Mouse (Mus musculus) spleen, adult 18-20 months (tissue): ENCODE data around the gene 2610528J11Rik.

ENCODE experiments used
- DNase-seq, 2 experiments: peaks; one replicate each; pipeline ENCODE4 v3.0.0; 2022; ENCODE audit warnings: mixed read lengths in 2 of 2

Gene 2610528J11Rik

DNA sequence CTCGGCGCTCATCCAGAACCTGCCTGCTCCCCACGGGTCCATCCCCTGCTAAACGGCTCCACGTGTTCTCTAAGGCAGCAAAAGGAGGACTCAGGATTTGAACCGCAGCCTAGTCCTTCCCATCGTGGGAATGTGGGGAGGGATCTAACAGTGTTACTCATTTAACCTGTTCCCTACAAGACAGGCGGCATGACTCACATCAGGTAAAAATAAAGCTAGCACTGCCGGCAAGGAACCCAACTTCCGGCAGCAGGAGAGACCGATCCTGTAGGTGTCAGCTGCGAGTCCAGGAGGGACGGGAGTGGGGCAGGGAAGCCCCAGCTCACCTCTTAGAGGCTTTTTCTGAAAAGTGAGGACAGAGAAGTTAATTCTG, 16.3 kb downstream of the 2610528J11Rik start:
- DNase-seq, result no peak

DNA sequence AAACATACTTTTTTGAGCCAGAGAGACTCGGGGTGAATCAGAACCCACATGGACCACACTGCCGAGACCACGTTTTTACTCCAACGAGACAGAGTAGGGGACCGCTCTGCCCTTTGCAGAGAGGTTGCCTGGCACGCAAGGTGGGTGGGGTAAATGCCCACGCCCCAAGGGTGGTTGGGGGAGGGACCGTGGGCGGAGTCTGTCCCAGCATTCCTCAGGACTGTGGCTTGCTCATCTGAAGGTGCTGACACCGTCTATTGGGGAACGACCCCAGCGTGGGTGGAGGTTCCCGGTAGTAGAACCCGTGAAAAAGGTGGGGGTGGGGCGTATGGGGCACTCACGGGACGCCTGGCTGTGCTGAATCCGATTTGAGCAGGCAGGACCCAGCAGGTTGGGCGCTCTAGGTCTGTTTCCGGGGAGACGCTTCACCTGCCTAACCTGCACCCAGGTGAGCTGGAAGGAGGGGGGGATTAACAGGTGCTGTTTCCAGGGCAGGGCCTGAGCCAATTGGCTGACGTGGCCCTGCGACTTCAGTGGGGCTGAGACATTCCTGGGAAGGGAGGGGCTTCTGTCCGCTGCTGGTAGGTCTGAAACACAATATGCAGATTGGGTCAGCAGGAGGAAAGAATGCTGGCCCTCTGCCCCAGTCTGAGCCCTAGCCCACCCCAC, 16.9 kb downstream of the 2610528J11Rik start, which contains the start of gene Tmem125:
Gene Tmem125, minus strand, starts transcription at position 453 of the 669 bp plus-strand sequence.
- peak in 1 of 2 experiments; percentile 21 for DNase-seq

- DNase-seq, result no peak
These were observed 17.8 kb downstream of the 2610528J11Rik start for GRCm38 (mm10) chr4:118544441-118545127.

DNA sequence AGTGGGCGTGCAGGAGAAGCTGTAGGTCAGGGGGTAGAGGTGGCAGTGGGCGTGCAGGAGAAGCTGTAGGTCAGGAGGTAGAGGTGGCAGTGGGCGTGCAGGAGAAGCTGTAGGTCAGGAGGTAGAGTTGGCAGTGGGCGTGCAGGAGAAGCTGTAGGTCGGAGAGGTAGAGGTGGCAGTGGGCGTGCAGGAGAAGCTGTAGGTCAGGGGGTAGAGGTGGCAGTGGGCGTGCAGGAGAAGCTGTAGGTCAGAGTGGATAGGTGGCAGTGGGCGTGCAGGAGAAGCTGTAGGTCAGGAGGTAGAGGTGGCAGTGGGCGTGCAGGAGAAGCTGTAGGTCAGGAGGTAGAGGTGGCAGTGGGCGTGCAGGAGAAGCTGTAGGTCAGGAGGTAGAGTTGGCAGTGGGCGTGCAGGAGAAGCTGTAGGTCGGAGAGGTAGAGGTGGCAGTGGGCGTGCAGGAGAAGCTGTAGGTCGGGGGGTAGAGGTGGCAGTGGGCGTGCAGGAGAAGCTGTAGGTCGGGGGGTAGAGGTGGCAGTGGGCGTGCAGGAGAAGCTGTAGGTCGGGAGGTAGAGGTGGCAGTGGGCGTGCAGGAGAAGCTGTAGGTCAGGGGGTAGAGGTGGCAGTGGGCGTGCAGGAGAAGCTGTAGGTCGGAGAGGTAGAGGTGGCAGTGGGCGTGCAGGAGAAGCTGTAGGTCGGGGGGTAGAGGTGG, 20.8 kb downstream of the 2610528J11Rik start:
- DNase-seq, result peak; percentile 60 to 77

DNA sequence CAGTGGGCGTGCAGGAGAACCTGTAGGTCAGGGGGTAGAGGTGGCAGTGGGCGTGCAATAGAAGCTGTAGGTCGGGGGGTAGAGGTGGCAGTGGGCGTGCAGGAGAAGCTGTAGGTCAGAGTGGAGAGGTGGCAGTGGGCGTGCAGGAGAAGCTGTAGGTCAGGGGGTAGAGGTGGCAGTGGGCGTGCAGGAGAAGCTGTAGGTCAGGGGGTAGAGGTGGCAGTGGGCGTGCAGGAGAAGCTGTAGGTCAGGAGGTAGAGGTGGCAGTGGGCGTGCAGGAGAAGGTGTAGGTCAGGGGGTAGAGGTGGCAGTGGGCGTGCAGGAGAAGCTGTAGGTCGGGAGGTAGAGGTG, 21.3 kb downstream of the 2610528J11Rik start:
- peak; percentile 19 to 54 for DNase-seq

- DNase-seq, result no peak
These were observed 26.3 kb downstream of the 2610528J11Rik start for GRCm38 (mm10) chr4:118553039-118553649.

- DNase-seq, result no peak
These were observed 37.5 kb downstream of the 2610528J11Rik start for GRCm38 (mm10) chr4:118564062-118564925.

GRCm38 (mm10) chr4:118564926-118565279, 38.1 kb downstream of the 2610528J11Rik start:
- DNase-seq, result no peak

- DNase-seq, result peak in 1 of 2 experiments; percentile 15
These were observed 39.4 kb downstream of the 2610528J11Rik start for GRCm38 (mm10) chr4:118566161-118566676.

GRCm38 (mm10) chr4:118568709-118569108, 41.9 kb downstream of the 2610528J11Rik start:
- DNase-seq, result no peak

DNA sequence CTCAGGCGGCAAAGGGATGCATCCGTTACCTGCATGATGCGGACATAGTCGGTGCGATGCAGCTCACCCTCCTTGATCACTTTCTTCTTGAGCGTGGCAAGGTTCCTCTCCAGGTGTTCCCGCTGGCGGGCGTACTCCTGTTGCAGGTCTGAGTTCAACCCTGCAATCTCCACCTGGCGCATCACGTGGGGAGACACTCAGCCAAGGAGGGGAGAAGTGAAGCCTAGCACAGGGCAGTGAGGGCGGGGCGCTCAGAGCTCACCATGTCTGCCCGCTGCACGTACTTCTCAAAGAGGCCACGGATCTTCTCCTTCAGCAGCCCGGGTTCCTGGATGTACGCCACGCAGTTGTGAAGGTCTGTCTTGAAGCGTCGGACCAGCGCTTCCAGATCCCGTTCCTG, 42.5 kb downstream of the 2610528J11Rik start:
- DNase-seq, result no peak

DNA sequence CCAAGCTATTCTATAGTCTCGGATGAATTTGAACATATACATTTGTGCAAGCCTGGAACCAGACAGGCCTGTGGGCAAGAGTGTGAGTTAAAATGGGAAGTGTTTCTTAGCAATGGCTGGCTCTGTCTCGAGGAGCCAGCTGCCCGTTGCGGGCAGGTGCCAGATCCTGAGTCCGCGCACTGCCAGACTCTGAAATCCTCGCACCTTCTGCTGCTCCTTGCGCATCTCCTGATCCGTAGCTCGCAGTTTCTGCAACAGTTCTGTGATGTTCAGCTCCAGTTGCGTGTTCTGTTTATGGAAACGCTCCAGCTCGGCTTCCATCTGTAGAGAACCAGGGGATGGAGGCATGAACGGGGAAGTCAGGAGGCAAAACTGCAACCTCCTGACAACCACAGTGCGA, 44.6 kb downstream of the 2610528J11Rik start:
- no peak for DNase-seq

DNA sequence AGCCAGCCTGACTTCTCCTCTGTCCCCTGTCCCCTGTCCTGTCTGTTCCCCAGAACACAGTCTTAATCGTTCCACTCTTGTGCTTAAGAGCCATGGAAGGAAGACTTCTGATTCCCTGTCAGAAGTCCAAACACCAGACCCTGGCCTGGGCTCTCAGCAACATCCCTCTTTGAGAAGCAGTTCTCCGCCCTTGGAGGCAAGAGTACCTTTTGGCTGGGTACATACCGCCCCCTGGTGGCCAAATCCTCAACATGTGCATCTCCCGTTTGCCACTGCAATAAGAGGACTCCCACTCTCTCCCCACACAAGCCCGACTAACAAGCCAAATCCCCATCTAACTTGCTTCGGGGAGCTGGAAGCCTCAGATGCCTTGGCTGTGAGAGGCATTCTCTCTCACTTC, 49.3 kb downstream of the 2610528J11Rik start:
- peak; percentile 21 to 73 for DNase-seq

DNA sequence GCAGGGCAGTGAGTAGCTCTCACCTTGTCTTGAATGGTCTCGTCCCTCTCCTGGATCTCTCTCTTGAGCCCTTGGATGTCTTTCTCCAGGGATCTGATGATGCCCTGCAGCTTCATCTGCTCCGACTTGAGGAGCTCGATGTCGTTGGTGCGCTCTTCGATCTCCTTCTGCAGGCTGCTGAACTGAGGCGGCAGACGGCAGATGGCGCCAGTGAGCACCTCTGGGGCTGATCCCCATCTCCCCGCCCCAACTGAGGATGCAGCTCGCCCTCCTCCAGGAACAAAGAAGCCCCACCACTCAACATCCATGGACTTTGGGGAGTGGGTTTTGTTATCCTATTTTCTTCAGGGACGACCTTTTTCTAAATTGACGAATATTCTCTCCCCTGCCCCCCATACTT, 52.5 kb downstream of the 2610528J11Rik start:
- DNase-seq, result peak in 1 of 2 experiments; percentile 34
